Mouse (Mus musculus): Measurements from ENCODE around the gene Llph.

Llph gene

GRCm38 (mm10) chr10:120218996-120219395 lies 7.9 kb upstream of the Llph start:
- DNase-seq (ENCODE audit: low read depth, low spot score) = no peak

DNA sequence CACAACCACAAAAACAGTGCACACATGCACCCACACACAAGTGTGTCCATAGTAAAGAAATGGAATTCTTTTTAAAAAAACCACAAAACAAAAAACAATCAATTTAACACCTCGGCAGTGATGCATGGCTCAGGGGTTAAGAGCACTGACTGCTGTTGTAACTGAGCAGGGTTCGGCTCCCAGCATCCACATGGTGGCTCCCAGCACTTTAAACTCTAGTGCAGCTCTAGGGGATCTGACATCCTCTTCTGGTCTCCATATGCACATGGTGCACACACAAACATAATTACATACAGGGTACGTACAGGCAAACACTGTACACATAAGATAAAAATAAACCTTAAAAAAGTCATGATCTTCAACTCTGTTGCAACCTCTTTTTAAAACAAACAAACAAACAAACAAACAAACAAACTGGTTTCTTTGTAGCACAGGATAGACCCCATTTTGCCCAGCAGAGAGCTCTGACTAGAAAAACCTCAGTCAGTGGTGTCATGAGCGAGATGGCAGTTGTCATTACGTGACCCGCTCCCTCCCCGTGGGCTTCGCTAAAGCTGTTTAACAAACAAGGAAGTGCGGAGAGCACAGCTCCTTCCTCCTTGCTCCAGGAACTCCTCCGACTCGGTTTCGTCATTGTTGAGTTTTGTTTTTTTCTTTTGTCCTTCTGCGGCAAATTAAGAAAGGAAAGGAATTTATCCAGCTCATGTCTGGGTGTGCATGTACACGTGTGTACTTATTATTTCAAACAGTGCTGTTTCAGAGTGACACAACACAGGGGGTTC lies 7.1 kb upstream of the Llph start:
- DNase-seq (ENCODE audit: low read depth, low spot score) = no peak

GRCm38 (mm10) chr10:120220776-120221175 lies 6.1 kb upstream of the Llph start:
- no peak for DNase-seq (ENCODE audit: low read depth, low spot score)

DNA sequence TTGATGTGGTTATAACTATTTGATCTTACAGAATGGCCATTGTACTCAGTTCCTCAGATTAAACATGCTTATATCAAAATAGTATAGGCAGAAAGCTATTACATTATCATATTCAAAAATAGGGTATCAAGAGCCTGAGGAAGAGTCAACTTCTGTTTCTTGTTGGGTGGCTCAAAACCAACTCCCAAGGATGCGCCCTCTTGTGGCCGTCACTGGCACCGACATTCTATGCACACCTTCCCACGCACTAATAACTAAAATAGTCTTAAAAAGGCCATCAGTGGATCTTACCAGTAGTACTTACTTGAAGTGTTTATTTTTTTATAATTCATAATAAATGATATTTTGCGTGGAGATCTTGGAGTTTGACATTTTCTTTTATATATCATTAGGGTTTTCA lies 4.8 kb downstream of the Llph start:
- peak; percentile 81 for DNase-seq (ENCODE audit: low read depth, low spot score)

GRCm38 (mm10) chr10:120233655-120234367 lies 6.9 kb downstream of the Llph start:
- peak; percentile 78 for DNase-seq (ENCODE audit: low read depth, low spot score)

DNA sequence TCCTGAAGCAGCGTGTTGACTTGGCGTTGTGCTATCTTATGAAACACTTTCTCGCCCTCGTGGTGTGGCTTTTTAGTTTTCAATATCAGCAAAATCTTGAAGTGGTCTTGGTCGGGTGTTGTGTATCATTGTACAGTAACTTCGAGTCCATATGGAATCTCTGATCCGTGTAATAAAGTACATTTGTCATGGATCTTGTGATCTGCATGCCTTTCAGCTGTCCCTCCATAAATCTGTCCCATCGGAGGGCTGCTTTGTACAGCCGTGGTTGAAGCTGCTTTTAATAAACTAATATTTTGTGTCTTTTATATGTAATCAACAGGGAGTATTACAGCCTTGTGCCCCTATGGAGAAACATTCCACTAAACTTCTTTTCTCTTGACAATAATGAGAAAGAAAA lies 10.0 kb downstream of the Llph start:
- DNase-seq (ENCODE audit: low read depth, low spot score) = no peak

- no peak for DNase-seq (ENCODE audit: low read depth, low spot score)
Measured at GRCm38 (mm10) chr10:120238241-120238640, 11.4 kb downstream of the Llph start.

DNA sequence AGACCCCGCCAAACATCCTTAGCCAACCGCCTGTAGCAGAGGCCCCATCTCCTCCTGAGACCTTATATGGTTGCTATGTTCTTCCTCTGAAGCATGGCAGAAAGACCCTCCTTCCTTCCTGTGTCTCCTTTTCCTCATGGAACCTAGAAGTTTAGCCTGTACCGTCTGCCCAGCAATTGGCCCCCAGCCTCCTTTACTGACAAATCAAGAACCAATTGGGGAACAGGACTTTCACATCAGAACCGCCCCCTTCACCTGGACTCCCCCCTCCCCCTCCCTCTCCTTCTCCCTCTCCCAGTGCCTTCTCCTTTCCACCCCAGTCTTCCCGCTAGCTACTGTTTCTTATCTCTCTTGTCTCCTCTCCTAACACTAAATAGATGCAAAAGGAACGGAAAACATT lies 12.6 kb downstream of the Llph start:
- peak; percentile 57 for DNase-seq (ENCODE audit: low read depth, low spot score)

GRCm38 (mm10) chr10:120242421-120242820 lies 15.6 kb downstream of the Llph start:
- DNase-seq (ENCODE audit: low read depth, low spot score) = no peak

DNA sequence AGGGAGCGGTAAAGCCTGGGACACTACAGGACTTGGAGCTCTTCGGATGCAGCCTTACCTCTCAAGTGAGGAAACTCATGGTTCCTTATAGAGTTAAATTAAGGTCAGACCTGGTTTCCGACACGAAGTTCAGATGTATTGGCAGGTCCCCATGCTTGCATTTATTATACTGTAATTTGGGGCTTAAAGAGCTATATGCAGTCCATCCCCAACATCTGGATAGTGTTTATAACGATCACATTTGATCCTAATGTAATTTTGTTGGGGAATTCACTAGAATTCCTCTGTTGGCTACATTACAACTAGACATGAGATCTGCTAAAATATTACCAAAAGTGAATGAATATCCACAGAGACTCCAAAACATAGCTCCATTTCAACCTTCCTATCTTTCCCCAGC lies 18.8 kb downstream of the Llph start:
- DNase-seq (ENCODE audit: low read depth, low spot score) = no peak

DNA sequence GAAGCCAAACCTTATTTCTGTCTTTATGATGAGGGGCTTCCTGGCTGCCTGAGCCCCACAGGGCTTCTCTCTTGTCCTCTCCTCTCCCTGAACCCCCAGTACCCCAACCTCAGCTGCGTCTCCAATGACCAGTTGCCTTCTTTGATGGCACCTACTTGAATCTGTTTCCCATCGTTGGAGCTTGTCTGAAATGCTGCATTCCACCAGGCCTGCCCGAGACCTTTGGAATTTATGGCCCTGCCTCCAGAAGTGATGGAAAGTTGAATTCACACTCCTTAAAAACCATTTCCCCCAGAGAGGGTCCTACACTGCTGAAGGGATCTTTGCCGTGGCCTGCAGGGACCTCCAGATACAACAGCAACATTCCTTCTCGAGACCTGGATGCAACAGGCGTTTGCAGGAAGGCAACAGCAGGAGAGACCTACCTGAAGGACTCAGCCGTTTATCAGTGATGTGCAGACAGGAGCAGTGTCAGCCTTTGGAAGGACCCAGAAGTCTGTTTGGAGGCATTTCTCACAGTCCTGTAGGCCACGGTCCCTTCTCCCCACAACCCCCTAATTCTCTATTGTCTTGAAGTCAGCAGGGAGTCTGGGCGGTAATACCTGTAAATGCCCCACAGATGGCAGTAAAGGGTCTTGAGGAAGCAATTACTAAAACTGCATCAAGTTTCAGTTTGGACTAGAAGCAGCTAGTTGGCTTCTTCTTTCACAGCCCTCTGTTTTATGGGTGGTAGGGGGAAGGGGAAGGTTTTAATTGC lies 20.3 kb downstream of the Llph start:
- peak; percentile 90 for DNase-seq (ENCODE audit: low read depth, low spot score)

DNA sequence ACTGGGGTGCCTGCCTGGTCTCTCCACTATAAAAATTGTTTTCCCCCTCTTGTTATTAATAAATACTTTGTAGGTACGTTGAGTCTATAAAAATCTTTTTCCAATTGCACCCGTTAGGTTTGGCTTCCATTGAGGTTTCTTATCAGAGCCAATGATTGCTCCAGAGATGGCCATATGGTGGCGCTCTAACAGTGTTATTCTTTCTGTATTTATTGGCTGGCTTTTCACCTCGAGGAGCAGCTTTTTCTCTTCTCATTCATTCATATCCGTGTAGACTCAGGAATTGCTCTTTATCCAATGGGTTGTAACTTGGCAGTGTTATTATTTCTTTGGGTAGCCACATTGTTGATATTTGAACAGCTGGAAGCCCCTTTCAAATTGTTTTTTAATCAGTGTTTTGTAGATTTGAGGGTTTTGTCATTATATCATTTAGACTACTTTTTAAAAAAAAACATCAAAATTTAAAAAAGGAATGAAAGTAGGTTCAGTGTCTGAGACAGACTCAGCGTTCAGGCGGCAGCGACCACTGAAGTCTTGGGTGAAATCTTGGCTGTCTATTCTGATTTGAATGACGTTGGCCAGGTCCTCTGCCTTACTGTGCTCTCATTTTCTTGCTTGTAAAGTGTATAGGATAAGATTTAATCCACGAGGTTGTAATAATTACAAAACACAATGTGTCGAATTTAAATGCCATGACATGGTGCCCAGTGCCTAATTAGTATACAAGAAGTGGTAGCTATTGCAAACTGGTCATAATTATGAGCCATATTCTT lies 24.2 kb downstream of the Llph start:
- DNase-seq (ENCODE audit: low read depth, low spot score) = no peak

DNA sequence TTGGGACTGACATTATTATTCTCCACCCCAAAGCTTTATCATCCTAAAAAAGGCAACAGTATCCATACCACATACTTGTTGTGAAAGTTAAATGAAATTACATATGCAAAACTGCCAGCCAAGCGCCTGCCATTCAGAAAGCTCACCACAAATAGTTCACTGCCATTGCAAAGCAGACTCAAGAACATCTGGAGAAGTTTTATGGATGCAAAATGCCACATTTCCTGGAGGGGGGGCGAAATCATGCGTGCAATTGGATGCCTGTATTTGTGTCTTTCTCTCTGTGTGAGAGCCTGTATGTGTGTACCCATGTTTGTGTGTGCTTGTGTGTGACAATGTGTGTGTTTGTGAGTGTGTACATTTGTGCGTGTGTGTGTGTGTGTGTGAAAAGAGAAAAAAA lies 24.9 kb downstream of the Llph start:
- no peak for DNase-seq (ENCODE audit: low read depth, low spot score)

- no peak for DNase-seq (ENCODE audit: low read depth, low spot score)
Measured at GRCm38 (mm10) chr10:120252800-120253199, 25.9 kb downstream of the Llph start.

DNA sequence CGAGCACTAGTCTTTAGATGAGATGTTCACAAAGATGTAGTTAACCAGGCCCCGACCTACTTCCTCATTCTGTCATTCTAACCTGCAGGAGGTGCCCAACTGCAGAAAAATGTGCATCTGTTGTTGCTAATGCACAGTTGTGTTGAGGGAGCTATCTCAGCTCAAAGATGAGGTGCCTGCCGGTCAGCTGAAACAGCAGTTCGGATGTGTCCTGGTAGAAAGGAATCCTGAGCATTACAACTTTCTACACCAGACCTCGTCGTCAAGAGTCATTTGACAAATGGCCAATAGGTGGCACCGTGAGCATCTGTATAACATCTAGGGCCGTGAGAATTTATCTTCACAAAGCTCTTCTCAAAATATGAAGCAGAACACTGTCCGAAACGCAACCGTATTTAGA lies 30.4 kb downstream of the Llph start:
- peak; percentile 59 for DNase-seq (ENCODE audit: low read depth, low spot score)

DNA sequence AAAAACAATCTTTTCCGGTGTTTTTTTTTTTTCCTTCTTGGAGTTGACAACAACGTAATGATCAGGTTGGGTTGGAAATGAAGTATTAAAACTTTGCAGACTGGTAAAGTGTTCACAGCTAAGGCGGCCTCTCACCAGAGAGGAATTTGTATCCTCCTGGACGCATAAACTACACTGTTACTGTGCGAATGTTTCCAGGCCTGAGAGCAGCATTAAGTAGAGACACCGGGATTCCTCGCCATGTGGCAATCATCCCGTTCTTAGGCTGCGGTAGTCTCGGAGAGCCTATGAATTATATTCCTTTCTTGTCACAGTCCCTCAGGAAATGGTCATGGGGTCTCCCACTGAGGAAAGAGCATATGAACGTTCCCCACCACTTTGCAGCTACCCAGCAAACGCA lies 40.9 kb downstream of the Llph start:
- DNase-seq (ENCODE audit: low read depth, low spot score) = no peak

- peak; percentile 60 for DNase-seq (ENCODE audit: low read depth, low spot score)
Measured at GRCm38 (mm10) chr10:120269946-120270345, 43.1 kb downstream of the Llph start.

DNA sequence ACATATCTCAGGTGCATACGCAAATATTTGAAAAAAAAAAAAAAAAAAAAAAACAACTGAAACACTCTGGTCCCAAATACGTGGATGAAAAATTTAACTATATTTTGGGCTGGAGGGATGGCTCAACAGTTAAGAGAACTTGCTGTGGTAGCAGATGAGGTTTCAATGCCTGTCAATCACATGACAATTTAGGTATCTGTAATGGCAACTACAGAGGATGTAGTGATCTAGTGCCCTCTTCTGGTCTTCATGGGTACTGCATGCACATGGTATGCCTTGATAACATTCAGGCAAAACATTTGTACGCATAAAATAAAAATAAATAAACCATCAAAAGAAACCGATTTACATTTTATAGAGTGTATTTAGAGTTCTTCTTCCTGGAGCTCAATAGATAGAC lies 43.9 kb downstream of the Llph start:
- DNase-seq (ENCODE audit: low read depth, low spot score) = peak; percentile 71

DNA sequence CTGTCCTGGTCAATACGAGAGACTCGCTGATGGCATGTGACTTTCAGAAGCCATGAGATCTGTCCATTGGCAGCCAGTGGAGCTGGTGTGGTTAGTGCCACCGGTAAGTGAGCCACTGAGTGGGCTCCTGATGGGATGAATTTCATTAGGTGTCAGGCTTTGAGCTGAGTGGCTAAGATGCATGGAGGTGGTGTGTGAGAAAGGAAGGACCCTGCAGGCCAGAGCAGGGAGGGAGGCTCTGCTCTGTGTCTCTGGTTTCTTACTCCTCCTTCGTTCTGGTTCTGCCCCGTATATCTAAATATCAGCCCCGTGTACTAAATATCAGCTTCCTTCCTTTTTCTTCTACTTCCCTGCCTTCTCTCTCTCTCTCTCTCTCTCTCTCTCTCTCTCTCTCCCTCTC lies 44.4 kb downstream of the Llph start:
- no peak for DNase-seq (ENCODE audit: low read depth, low spot score)

DNA sequence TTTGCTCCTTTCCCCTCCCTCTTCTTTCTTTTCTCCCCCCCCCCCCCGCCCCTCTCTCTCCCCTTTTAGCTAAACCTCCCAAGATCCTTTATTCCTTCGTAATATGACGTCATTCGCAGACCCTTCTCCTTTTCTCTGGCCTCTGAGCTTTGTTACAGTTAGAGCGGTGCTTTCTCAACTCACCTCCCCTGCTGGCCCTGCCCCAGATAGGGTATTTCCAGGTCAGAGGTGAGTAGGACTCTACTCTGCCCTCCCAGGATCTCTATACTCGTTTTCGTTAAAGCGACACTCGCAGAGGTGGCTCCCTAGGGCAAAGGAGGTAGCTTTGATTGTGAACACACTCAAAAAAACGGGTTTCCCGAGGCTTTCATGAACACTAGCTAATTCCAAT lies 45.0 kb downstream of the Llph start:
- DNase-seq (ENCODE audit: low read depth, low spot score) = no peak

GRCm38 (mm10) chr10:120272270-120272883 lies 45.5 kb downstream of the Llph start:
- no peak for DNase-seq (ENCODE audit: low read depth, low spot score)

All from R1 (cell line).